Mouse (Mus musculus) kidney, embryonic 14.5 days (tissue): Measurements from ENCODE around the gene Zc3h18. TPM values are rescaled to one million over a fixed set of nuclear protein-coding genes. Genes with fewer than 3 reads are reported as not detected.

Experiments
- ATAC-seq: fragments of 200-750 bp; cut with Nextera tagmentation; 2 replicates; pipeline ENCODE4 v1.8.0; 2017; ENCODE audit warnings: moderate number of reproducible peaks, mild to moderate bottlenecking, moderate TSS enrichment, moderate library complexity; ENCODE audit not compliant: low FRiP score, low TSS enrichment
- H3K27ac ChIP-seq: fragments of 300-500 bp; sonication (generic); 2 replicates; pipeline ENCODE4 v1.5.1; 2014; ENCODE audit warnings: low read depth, mild to moderate bottlenecking, low read length, moderate library complexity, mixed read lengths
- H3K27me3 ChIP-seq: fragments of 300-500 bp; sonication (generic); 2 replicates; pipeline ENCODE4 v1.6.1; 2014; ENCODE audit warnings: mild to moderate bottlenecking, low read length; ENCODE audit not compliant: control insufficient read depth, insufficient read depth
- H3K36me3 ChIP-seq: fragments of 300-500 bp; sonication (generic); 2 replicates; pipeline ENCODE4 v1.6.1; 2014; ENCODE audit warnings: low read length, mixed read lengths; ENCODE audit not compliant: control insufficient read depth, insufficient read depth
- H3K4me1 ChIP-seq: fragments of 300-500 bp; sonication (generic); 2 replicates; pipeline ENCODE4 v1.6.1; 2014; ENCODE audit warnings: low read length, mixed read lengths; ENCODE audit not compliant: control insufficient read depth, insufficient read depth
- H3K4me2 ChIP-seq: fragments of 300-500 bp; sonication (generic); replicated peaks from 2 replicates; pipeline ENCODE4 v1.6.1; 2014; ENCODE audit warnings: low read depth, mild to moderate bottlenecking, low read length
- H3K4me3 ChIP-seq: fragments of 300-500 bp; sonication (generic); 2 replicates; pipeline ENCODE4 v1.5.1; 2014; ENCODE audit warnings: mild to moderate bottlenecking, low read length
- H3K9ac ChIP-seq: fragments of 300-500 bp; sonication (generic); 2 replicates; pipeline ENCODE4 v1.6.1; 2014; ENCODE audit warnings: low read depth, mild to moderate bottlenecking, low read length, moderate library complexity
- H3K9me3 ChIP-seq: fragments of 300-500 bp; sonication (generic); 2 replicates; pipeline ENCODE4 v1.6.1; 2016; ENCODE audit warnings: low read length; ENCODE audit not compliant: control insufficient read depth
- WGBS: fragments of 180-500 bp; shearing (Covaris S2); extraction: QIAGEN DNeasy Blood & Tissue Kit; methylation state at CpG from one replicate; pipeline ENCODE4 v1.1.7; 2014; 5-methylcytosine and 5-hydroxymethylcytosine counted together
- polyA plus RNA-seq: library from polyadenylated mRNA; unstranded; fragments of >200 nt; fragmentation: Nextera tagmentation; extraction: Ambion mirVana; gene quantifications from 2 replicates; pipeline ENCODE4 v1.2.1, GENCODE M21; 2014

Zc3h18 gene
- polyA plus RNA-seq, 1 experiment from 2014 or later = 43.8 TPM

GRCm38 (mm10) chr8:122355642-122356606 is 20.5 kb upstream of the Zc3h18 start:
- ATAC-seq = no peak
- Histone ChIP-seq H3K27me3 (no peaks in the 10 kb centered on the region), H3K9ac (no peak overlapping the region), H3K9me3 (no peaks in the 10 kb centered on the region), H3K4me2 (no peak overlapping the region), H3K27ac (no peak overlapping the region), H3K36me3 (no peaks in the 10 kb centered on the region), H3K4me1 (no peaks in the 10 kb centered on the region), H3K4me3 (no peak overlapping the region)
- 63% methylated on average over 9 of the region's 9 CpGs for WGBS

GRCm38 (mm10) chr8:122357202-122357601 is 19.2 kb upstream of the Zc3h18 start:
- H3K36me3 ChIP-seq = no peaks in the 10 kb centered on the region
- 62% methylated on average over 11 of the region's 11 CpGs for WGBS
- H3K27me3 ChIP-seq = no peaks in the 10 kb centered on the region
- H3K9me3 ChIP-seq = no peaks in the 10 kb centered on the region
- no peak overlapping the region for H3K9ac ChIP-seq
- no peak for ATAC-seq
- no peak overlapping the region for H3K4me3 ChIP-seq
- H3K27ac ChIP-seq = no peak overlapping the region
- no peaks in the 10 kb centered on the region for H3K4me1 ChIP-seq
- H3K4me2 ChIP-seq = no peak overlapping the region

- no peak for ATAC-seq
Measured at GRCm38 (mm10) chr8:122357641-122358040, 18.8 kb upstream of the Zc3h18 start.

GRCm38 (mm10) chr8:122359111-122359775 is 17.2 kb upstream of the Zc3h18 start:
- WGBS = 78% methylated on average over 15 of the region's 15 CpGs
- ATAC-seq = no peak
- Histone ChIP-seq H3K9ac (no peak overlapping the region), H3K4me1 (no peaks in the 10 kb centered on the region), H3K36me3 (no peaks in the 10 kb centered on the region), H3K27ac (no peak overlapping the region), H3K4me2 (no peak overlapping the region), H3K4me3 (no peak overlapping the region), H3K9me3 (no peaks in the 10 kb centered on the region), H3K27me3 (no peaks in the 10 kb centered on the region)

More at GRCm38 (mm10) chr8:122357641-122358040, 18.8 kb upstream of the Zc3h18 start:
- H3K9ac ChIP-seq = no peak overlapping the region
- no peaks in the 10 kb centered on the region for H3K27me3 ChIP-seq
- no peaks in the 10 kb centered on the region for H3K36me3 ChIP-seq
- H3K4me3 ChIP-seq = no peak overlapping the region
- no peak overlapping the region for H3K27ac ChIP-seq
- no peaks in the 10 kb centered on the region for H3K9me3 ChIP-seq
- H3K4me1 ChIP-seq = no peaks in the 10 kb centered on the region
- 80% methylated on average over 5 of the region's 5 CpGs for WGBS
- H3K4me2 ChIP-seq = no peak overlapping the region

- H3K9me3 ChIP-seq = no peaks in the 10 kb centered on the region
- 75% methylated on average over 7 of the region's 7 CpGs for WGBS
- ATAC-seq = no peak
- no peaks in the 10 kb centered on the region for H3K4me1 ChIP-seq
- no peak within 1 kb of the TSS for H3K9ac ChIP-seq
- H3K4me2 ChIP-seq = no peak within 1 kb of the TSS
- H3K27ac ChIP-seq = no peak within 1 kb of the TSS
- no peaks in the 10 kb centered on the region for H3K27me3 ChIP-seq
- H3K36me3 ChIP-seq = no peaks in the 10 kb centered on the region
- H3K4me3 ChIP-seq = no peak within 1 kb of the TSS
Measured at GRCm38 (mm10) chr8:122360696-122361416, 15.6 kb upstream of the Zc3h18 start, which contains the start of gene Trhr2. TSS of gene Trhr2 (minus strand) at chr8:122360746.

GRCm38 (mm10) chr8:122362271-122362670 is 14.1 kb upstream of the Zc3h18 start:
- H3K4me2 ChIP-seq = no peak overlapping the region

GRCm38 (mm10) chr8:122362967-122363366 is 13.4 kb upstream of the Zc3h18 start:
- no peak overlapping the region for H3K9ac ChIP-seq
- H3K27ac ChIP-seq = no peak overlapping the region
- no peak overlapping the region for H3K4me2 ChIP-seq
- ATAC-seq = no peak
- H3K36me3 ChIP-seq = no peaks in the 10 kb centered on the region
- no peaks in the 10 kb centered on the region for H3K27me3 ChIP-seq
- H3K9me3 ChIP-seq = no peaks in the 10 kb centered on the region
- no peaks in the 10 kb centered on the region for H3K4me1 ChIP-seq
- 21% methylated on average over 8 of the region's 8 CpGs for WGBS
- no peak overlapping the region for H3K4me3 ChIP-seq

More at GRCm38 (mm10) chr8:122362271-122362670, 14.1 kb upstream of the Zc3h18 start:
- Histone ChIP-seq H3K9me3 (no peaks in the 10 kb centered on the region), H3K9ac (no peak overlapping the region), H3K27ac (no peak overlapping the region), H3K27me3 (no peaks in the 10 kb centered on the region), H3K36me3 (no peaks in the 10 kb centered on the region), H3K4me3 (no peak overlapping the region), H3K4me1 (no peaks in the 10 kb centered on the region)
- 46% methylated on average over 5 of the region's 5 CpGs for WGBS
- ATAC-seq = no peak

GRCm38 (mm10) chr8:122368494-122368893 is 7.9 kb upstream of the Zc3h18 start:
- ATAC-seq = no peak
- 82% methylated on average over 10 of the region's 10 CpGs for WGBS
- Histone ChIP-seq H3K27ac (no peak overlapping the region), H3K36me3 (no peaks in the 10 kb centered on the region), H3K4me1 (no peaks in the 10 kb centered on the region), H3K9ac (no peak overlapping the region), H3K4me2 (no peak overlapping the region), H3K4me3 (no peak overlapping the region), H3K27me3 (no peaks in the 10 kb centered on the region), H3K9me3 (no peaks in the 10 kb centered on the region)
